Mouse (Mus musculus) lung, embryonic 15.5 days (tissue): ENCODE measurements around the gene 4931422A03Rik. TPM values are rescaled to one million over a fixed set of nuclear protein-coding genes. Genes with fewer than 3 reads are reported as not detected.
A peak's percentile ranks its signal among the peaks of the same experiment; 100 is the strongest.

ENCODE experiments used
- ATAC-seq: fragments of 200-750 bp; cut with Nextera tagmentation; 2 replicates; pipeline ENCODE4 v1.8.0; 2017; ENCODE audit warnings: moderate number of reproducible peaks, borderline replicate concordance; ENCODE audit not compliant: low FRiP score, low TSS enrichment; ENCODE audit errors: extremely low read depth
- H3K27ac ChIP-seq: fragments of 300-500 bp; sonication (generic); 2 replicates; pipeline ENCODE4 v1.5.1; 2015; ENCODE audit warnings: moderate library complexity, mild to moderate bottlenecking, inconsistent platforms
- H3K27me3 ChIP-seq: fragments of 300-500 bp; sonication (generic); 2 replicates; pipeline ENCODE4 v1.6.1; 2015; ENCODE audit warnings: inconsistent platforms
- H3K36me3 ChIP-seq: fragments of 300-500 bp; sonication (generic); 2 replicates; pipeline ENCODE4 v1.6.1; 2015; ENCODE audit warnings: inconsistent platforms
- H3K4me1 ChIP-seq: fragments of 300-500 bp; sonication (generic); 2 replicates; pipeline ENCODE4 v1.6.1; 2015; ENCODE audit warnings: inconsistent platforms
- H3K4me2 ChIP-seq: fragments of 300-500 bp; sonication (generic); 2 replicates; pipeline ENCODE4 v1.6.1; 2015; ENCODE audit warnings: inconsistent platforms, mild to moderate bottlenecking, moderate library complexity
- H3K4me3 ChIP-seq: fragments of 300-500 bp; sonication (generic); 2 replicates; pipeline ENCODE4 v1.5.1; 2015; ENCODE audit warnings: mild to moderate bottlenecking, inconsistent platforms
- H3K9ac ChIP-seq: fragments of 300-500 bp; sonication (generic); 2 replicates; pipeline ENCODE4 v1.6.1; 2015; ENCODE audit warnings: inconsistent platforms
- H3K9me3 ChIP-seq: fragments of 300-500 bp; sonication (generic); 2 replicates; pipeline ENCODE4 v1.6.1; 2016; ENCODE audit warnings: inconsistent platforms
- WGBS: fragments of 180-500 bp; shearing (Covaris S2); methylation state at CpG from one replicate; pipeline ENCODE4 v1.1.7; 2015; 5-methylcytosine and 5-hydroxymethylcytosine counted together
- polyA plus RNA-seq: library from polyadenylated mRNA; unstranded; fragments of >200 nt; fragmentation: Nextera tagmentation; extraction: Ambion mirVana; gene quantifications from 2 replicates; pipeline ENCODE4 v1.2.1, GENCODE M21; 2015

Gene 4931422A03Rik
- polyA plus RNA-seq, 1 experiment from 2014 or later, result 2.8 TPM

DNA sequence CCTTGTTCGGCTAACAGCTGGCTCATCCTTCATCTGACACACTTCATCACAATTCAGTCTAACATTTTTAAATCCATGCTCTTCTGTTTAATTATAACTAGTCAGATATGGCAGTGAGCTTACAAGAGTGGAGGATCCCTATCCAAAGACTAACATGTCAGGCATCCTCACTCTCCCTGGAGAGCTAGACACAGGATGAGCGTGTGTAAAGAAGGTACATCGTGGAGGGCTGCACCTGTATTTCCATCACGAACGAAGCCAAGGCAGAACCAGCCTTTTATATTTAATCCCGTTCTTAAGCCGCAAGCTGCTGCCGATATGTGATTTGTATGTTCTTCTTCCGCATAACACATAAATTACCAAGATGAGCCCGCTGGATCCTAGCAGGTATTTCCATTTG lies 45.0 kb downstream of the 4931422A03Rik start:
- Histone ChIP-seq H3K4me1 (no peaks in the 10 kb centered on the region), H3K9me3 (no peaks in the 10 kb centered on the region), H3K4me3 (no peak overlapping the region), H3K27ac (no peak overlapping the region), H3K27me3 (peaks cover 4% of the 10 kb centered on the region; the same call in 1 of the 2 replicates), H3K4me2 (no peak overlapping the region), H3K9ac (no peak overlapping the region), H3K36me3 (no peaks in the 10 kb centered on the region)
- 85% methylated on average over 10 of the region's 10 CpGs for WGBS
- no peak for ATAC-seq

DNA sequence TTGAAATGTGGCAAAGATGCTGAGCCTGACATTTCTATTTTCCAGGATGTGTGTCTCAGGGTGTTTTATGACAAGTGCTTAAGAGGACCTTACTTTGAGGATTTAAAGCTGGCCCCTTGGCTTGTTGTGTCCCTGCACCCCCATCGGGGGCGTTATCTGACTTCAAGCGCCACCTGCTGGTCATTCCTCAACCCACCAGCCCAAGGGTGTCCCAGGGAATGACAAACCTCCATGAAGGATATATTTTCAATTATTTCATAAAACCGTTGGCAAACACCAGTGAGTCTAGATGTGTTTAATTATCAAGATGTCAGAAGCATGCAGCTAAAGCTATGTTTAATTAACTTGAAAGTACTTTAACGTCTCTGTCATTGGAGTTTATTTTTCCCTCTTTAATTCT lies 45.9 kb downstream of the 4931422A03Rik start:
- 6% methylated on average over 5 of the region's 5 CpGs for WGBS
- Histone ChIP-seq H3K4me2 (no peak overlapping the region), H3K4me3 (no peak overlapping the region), H3K27me3 (peaks cover 4% of the 10 kb centered on the region; the same call in 1 of the 2 replicates), H3K27ac (no peak overlapping the region), H3K36me3 (no peaks in the 10 kb centered on the region), H3K9me3 (no peaks in the 10 kb centered on the region), H3K4me1 (no peaks in the 10 kb centered on the region), H3K9ac (no peak overlapping the region)
- ATAC-seq, result no peak

DNA sequence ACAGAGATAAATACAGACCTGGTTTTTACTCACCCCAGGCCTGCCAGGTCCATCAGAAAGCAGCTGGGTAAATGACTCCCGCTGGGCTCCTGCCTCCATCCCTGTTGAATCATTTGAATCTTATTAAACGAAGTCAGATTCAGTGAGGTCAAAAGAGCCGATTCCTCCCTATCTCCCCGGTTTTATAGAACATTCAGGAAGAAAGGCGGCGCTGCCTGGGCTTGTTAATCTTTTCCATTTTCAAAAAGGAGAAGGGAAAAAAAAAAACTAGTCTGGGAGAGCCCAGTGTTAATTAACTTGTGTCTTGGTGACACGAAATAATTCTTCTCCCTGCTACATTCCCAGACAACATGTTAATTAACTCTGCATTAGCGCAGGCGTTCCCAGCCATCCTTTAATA lies 50.4 kb downstream of the 4931422A03Rik start:
- Histone ChIP-seq H3K4me1 (no peaks in the 10 kb centered on the region), H3K36me3 (no peaks in the 10 kb centered on the region), H3K9ac (no peak overlapping the region), H3K27me3 (peaks cover 2% of the 10 kb centered on the region; the same call in 1 of the 2 replicates), H3K27ac (no peak overlapping the region), H3K4me2 (no peak overlapping the region), H3K9me3 (no peaks in the 10 kb centered on the region), H3K4me3 (no peak overlapping the region)
- no peak for ATAC-seq
- WGBS, result 56% methylated on average over 9 of the region's 9 CpGs

DNA sequence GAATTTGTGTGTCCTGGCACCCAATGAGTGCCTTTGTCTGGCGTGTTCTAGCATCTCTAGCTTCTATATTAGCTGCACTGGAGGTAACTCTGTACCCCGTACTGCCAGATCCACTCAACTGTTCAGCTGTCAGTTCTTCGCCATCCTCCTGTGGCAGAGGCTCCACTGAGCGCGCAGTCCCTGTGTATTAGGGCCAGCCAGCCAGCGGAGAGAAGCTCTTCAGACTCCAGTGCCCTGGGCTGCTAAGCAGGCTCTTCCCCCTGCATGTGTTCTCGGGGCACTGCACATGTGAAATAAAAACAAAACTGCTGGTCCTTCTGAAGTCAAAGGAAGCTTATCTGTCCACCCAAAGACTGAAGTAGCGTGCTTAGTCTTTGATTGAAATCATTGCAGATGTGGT lies 50.9 kb downstream of the 4931422A03Rik start:
- Histone ChIP-seq H3K27ac (no peak overlapping the region), H3K27me3 (peaks cover 7% of the 10 kb centered on the region; the same call in 1 of the 2 replicates), H3K9ac (no peak overlapping the region), H3K4me3 (no peak overlapping the region), H3K4me2 (no peak overlapping the region), H3K4me1 (no peaks in the 10 kb centered on the region), H3K9me3 (no peaks in the 10 kb centered on the region), H3K36me3 (no peaks in the 10 kb centered on the region)
- 69% methylated on average over 8 of the region's 8 CpGs for WGBS
- no peak for ATAC-seq

DNA sequence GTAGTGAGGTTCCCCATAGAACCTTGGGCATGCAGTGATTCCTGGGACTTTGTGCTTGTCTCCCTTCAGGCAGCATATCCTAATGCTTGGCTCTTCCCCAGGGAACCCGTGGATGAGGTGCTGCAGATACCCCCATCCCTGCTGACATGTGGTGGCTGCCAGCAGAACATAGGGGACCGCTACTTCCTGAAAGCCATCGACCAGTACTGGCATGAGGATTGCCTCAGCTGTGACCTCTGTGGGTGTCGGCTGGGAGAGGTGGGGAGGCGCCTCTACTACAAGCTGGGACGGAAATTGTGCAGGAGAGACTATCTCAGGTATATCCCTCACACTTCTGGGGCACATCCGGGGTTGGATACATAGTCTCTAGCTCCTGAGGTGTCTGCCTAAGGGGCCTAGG lies 52.3 kb downstream of the 4931422A03Rik start:
- H3K9ac ChIP-seq, result no peak overlapping the region
- WGBS, result 52% methylated on average over 7 of the region's 7 CpGs
- H3K4me3 ChIP-seq, result no peak overlapping the region

DNA sequence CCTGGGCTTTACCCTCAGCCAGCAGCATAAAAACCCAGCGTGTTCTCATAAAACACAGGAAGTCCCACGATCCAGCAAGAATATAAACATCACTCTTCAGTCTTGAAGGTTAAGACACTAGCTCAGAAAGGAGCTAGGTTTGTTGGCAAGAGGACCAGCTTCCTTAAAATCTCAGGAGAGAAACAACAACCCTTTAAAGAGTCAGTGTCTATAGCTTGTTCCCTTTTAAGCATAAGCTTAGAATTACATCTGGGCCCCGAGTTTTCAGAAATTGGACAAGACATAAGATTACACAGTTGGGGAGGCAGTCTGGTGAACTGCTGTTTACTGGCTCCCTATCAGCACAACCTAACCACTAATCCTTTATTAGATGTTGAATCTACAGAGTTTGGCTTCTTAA lies 56.3 kb downstream of the 4931422A03Rik start:
- Histone ChIP-seq H3K4me1 (peaks cover 15% of the 10 kb centered on the region), H3K27ac (no peak overlapping the region), H3K36me3 (no peaks in the 10 kb centered on the region), H3K9ac (0 out of 2 replicates have a peak overlapping the region, but pooled peaks have one; percentile 2), H3K4me2 (peak overlapping the region; percentile 98), H3K27me3 (peaks cover 49% of the 10 kb centered on the region), H3K9me3 (no peaks in the 10 kb centered on the region), H3K4me3 (peak overlapping the region; percentile 79)
- 13% methylated on average over 3 of the region's 3 CpGs for WGBS
- no peak for ATAC-seq

More for the DNA sequence above, 52.3 kb downstream of the 4931422A03Rik start:
- no peak for ATAC-seq
- no peak overlapping the region for H3K4me2 ChIP-seq
- H3K27me3 ChIP-seq, result peaks cover 18% of the 10 kb centered on the region
- peaks cover 2% of the 10 kb centered on the region; the same call in 1 of the 2 replicates for H3K4me1 ChIP-seq
- H3K27ac ChIP-seq, result no peak overlapping the region
- H3K9me3 ChIP-seq, result no peaks in the 10 kb centered on the region
- H3K36me3 ChIP-seq, result no peaks in the 10 kb centered on the region

DNA sequence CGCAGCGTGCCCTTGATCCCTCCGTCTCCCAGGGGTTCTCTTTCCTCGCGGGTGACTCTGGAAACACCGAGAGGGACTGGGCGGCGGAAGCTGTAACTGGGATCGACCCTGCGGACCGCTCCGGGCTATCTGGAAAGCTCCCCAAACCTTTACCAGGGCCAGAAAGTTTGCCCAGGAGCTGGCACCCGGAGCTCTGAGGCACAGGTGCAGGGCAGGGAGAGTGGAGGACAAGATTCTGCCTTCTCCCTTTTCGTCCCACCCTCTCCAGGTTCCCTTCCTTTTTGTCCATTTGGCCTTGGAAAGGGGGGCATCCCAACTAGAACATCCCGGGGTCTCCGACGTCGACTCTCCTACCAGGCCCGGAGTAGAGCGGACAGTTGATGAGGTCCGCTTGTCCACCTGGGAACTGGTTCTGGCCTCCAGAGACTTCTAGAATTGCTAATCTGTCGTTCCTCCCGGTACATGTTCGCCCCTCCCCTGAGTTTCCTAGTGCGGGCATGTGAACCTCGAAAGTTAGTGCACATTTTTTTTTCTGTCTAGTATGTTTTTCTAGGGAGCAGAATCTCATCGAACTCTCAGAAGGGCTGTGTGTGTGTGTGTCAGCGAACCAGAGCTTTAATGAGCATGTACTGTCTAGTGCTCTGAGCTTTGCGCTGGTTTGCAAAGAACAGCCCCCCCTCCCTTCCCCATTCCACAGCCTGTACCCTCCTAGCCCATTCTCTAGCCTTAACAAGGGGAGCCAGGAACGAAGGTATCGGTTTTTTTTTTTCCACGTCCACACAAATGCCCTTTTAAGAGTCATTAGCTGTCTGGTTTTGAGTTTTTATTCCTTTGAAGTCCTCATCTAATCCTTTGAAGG lies 57.1 kb downstream of the 4931422A03Rik start:
- WGBS, result 2% methylated on average over 32 of the region's 32 CpGs
- Histone ChIP-seq H3K9me3 (no peaks in the 10 kb centered on the region), H3K9ac (peak overlapping the region; percentile 60), H3K4me2 (peak overlapping the region; percentile 98), H3K4me3 (peak overlapping the region; percentile 79), H3K4me1 (peaks cover 15% of the 10 kb centered on the region), H3K27ac (peak overlapping the region; percentile 73), H3K36me3 (no peaks in the 10 kb centered on the region), H3K27me3 (peaks cover 49% of the 10 kb centered on the region)
- ATAC-seq, result peak; percentile 16; the same call in 1 of the 2 replicates

DNA sequence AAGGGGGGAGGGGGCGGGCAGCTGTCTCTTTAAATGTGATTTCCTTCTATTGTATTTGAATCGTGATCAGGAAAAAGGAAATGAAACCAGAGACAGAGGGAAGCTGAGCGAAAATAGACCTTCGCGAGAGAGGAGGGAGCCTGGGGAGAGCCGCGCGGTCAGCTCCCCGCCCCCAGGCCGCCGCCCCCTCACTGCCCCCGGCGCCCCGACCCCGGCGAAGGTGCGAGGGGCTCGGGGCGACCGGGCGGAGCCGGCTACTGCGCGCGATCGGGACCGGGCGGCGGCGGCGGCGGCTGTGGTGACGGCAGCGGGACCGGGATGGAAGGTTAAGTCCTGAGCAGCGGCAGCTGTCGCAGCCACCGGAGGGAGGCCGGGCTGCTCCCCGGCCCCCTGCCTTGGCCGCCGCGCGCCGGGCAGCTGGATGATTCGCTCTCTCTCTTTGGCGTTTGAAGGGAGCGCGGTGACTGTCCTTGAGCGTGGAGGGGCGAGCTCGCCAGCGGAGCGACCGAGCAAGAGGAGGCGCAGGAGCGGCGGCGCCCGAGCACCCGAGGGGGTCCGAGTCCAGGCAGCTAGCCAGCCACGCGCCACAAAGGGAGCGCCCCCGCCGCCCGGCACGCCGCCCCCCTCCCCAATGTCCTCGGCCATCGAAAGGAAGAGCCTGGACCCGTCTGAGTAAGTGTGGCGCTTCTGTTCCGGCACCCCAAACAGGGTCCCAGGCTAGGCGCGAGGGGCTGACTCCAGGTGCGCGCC lies 57.9 kb downstream of the 4931422A03Rik start:
- WGBS, result under 1% methylated on average over 78 of the region's 79 CpGs
- Histone ChIP-seq H3K4me3 (peak overlapping the region; percentile 79), H3K9ac (peak overlapping the region; percentile 60), H3K9me3 (no peaks in the 10 kb centered on the region), H3K27ac (peak overlapping the region; percentile 73), H3K4me1 (peaks cover 15% of the 10 kb centered on the region), H3K4me2 (peak overlapping the region; percentile 98), H3K36me3 (no peaks in the 10 kb centered on the region), H3K27me3 (peaks cover 49% of the 10 kb centered on the region)
- ATAC-seq, result peak; percentile 63

DNA sequence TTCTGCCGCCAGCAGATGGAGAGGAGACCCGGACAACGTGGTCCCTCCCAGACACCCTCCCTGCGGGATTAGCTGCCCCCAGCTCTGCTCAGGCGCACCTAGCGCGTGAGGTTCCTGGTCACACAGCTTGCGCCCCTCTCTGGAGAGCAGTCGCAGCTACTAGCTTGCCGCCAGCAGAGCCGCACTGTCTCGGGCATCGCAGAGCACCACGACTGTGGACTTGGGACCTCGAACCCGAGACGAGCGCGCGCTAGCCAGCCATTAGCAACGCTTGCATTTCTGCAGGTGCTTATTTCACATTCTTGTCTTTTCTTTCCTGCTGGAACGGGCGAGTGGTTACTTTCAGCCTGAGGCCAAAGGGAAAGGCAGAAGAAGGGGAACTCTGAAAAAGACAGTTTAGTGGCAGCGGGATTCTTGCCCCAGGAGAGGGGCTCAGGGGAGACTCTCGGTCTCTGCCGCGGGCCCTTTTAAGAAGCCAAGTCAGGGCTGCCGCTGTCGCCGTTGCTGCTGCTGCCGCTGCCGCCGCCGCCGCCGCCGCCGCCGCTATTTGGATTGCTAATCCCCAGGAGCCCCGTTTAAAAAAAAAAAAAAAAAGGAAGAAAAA lies 58.6 kb downstream of the 4931422A03Rik start:
- Histone ChIP-seq H3K4me1 (peaks cover 15% of the 10 kb centered on the region), H3K27me3 (peaks cover 49% of the 10 kb centered on the region), H3K4me2 (peak overlapping the region; percentile 98), H3K4me3 (peak overlapping the region; percentile 79), H3K36me3 (no peaks in the 10 kb centered on the region), H3K27ac (peak overlapping the region; percentile 64), H3K9ac (peak overlapping the region; percentile 60), H3K9me3 (no peaks in the 10 kb centered on the region)
- ATAC-seq, result peak; percentile 79
- WGBS, result under 1% methylated on average over 40 of the region's 40 CpGs

DNA sequence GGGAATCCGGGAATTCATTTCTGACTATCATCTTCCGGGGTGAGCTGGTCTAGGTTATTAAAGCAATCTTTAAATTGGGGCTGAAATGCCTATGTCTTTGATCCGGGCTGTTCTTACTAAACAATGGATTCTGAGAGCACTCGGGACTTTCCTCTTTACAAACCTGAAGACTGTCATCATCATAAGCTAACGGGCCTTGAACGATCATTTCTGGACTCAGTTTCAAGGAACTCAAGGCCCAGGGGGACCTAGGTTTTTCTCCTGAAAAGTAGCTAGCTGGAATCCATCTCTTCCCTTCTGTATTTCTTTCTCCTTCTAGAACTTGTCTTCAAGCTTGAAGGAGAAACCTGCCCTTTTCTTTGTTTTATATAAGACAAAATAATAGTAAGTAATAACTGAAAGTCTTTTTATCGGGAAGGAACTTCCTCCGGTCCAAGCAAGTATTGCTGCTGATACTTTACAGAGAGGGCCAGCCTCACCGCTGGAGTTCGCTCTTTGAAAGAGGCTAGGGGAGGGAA lies 59.2 kb downstream of the 4931422A03Rik start:
- Histone ChIP-seq H3K36me3 (no peaks in the 10 kb centered on the region), H3K27ac (peak overlapping the region; percentile 64), H3K4me3 (peak overlapping the region; percentile 79), H3K9me3 (no peaks in the 10 kb centered on the region), H3K4me2 (peak overlapping the region; percentile 98), H3K27me3 (peaks cover 49% of the 10 kb centered on the region), H3K4me1 (peaks cover 15% of the 10 kb centered on the region), H3K9ac (peak overlapping the region; percentile 60)
- WGBS, result 23% methylated on average over 10 of the region's 10 CpGs
- ATAC-seq, result no peak

DNA sequence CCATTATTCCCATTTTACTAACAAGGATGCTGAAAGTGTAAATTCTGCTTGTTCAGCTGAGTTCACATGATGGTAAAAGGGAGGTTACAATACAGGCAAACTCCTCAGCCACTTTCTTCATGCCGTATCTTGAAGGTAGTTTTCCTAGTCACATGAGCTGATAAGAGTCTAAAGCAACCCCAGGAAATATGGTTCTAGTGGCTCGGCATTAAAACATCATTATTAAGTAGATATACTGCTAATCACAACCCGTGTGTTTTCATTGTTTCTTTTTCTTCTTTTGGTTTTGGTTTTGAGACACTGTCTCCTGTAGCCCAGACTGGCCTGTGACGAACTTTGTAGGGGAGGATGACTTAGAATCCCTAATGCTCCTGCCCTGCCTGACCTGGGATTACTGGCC lies 60.0 kb downstream of the 4931422A03Rik start:
- Histone ChIP-seq H3K4me1 (peaks cover 15% of the 10 kb centered on the region), H3K4me3 (no peak overlapping the region), H3K9ac (no peak overlapping the region), H3K27ac (no peak overlapping the region), H3K36me3 (no peaks in the 10 kb centered on the region), H3K4me2 (no peak overlapping the region), H3K27me3 (peaks cover 49% of the 10 kb centered on the region), H3K9me3 (no peaks in the 10 kb centered on the region)
- ATAC-seq, result no peak
- WGBS, result 61% methylated on average over 4 of the region's 4 CpGs
